Mouse (Mus musculus): ENCODE results near the gene Gm17349.

DNA sequence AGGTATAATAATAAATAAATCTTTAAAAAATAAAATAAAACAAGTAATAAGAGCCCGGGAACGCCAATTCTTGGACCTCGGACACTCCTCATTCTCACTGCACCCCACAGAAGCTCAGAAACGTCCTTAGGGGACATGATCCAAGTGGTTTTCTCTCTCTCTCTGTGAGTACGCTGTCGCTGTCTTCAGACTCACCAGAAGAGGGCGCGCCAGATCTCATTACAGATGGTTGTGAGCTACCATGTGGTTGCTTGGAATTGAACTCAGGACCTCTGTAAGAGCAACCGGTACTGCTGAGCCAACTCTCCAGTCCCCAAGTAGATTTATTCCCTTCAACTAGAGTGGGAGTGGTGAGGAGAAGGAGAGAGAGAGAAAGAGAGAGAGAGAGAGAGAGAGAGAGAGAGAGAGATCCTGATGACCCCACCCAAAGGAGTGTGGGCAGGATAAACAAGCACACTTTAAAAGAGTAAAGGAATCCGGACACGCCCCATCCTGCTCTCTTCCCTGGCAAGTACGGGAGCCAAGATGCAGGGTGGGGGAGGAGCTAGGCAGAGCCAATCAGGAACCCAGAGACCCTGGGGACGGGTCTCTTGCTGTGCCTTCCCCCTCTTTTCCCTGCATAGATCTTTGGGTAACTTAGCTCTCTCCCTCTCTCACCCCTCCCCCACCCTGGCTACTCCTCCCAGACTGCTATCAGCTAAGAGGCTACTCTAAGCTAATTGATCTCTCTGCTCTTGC is 27.1 kb downstream of the Gm17349 start:
- peak; percentile 70 for TF ChIP-seq CTCF (IDR thresholded peaks at IDR 0.05; ENCODE audit: low read depth)
- TF ChIP-seq EP300 (IDR thresholded peaks at IDR 0.05; ENCODE audit: low read depth), result no peak

Measured in liver, embryonic 14.5 days (tissue).